Mouse (Mus musculus): ENCODE results near the gene Nectin1.

DNA sequence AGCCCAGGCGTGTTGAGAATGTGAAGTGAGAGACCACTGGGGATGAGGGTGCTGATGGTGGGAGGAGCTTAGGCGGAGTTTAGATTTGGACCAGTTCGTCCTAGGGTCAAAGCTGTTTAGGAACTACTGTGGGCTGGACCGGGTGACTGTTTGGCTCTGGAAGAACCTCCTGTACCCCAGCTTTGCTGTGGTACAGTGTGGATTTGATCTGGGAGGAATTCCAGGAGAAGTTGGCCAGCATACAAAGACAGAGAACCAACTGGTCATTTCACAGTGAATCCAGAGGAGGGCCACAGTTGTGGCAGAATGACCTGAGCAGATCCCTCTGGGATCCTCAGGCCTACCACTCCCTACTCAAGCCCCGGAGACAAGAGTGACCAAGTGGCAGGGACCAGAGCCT lies 38.6 kb downstream of the Nectin1 start:
- TF ChIP-seq CTCF (IDR thresholded peaks at IDR 0.05; ENCODE audit: low read depth, low read length) (0 out of 2 replicates have a peak, but pooled peaks have one; percentile 4), POLR2A (IDR thresholded peaks at IDR 0.05; ENCODE audit: extremely low read depth, insufficient read depth, low read length) (no peak)

Data from liver, adult 2 months (tissue).